Mouse (Mus musculus): ENCODE results near the gene D5Ertd579e. TPM values are rescaled to one million over a fixed set of nuclear protein-coding genes. Genes with fewer than 3 reads are reported as not detected.

D5Ertd579e gene
- polyA plus RNA-seq, 1 experiment from 2014 or later = 18.6 TPM

- no peak overlapping the region for H3K27ac ChIP-seq (replicated peaks)
- no peak overlapping the region for H3K9ac ChIP-seq
- no peaks in the 10 kb centered on the region for H3K36me3 ChIP-seq
- H3K27me3 ChIP-seq = no peaks in the 10 kb centered on the region
- H3K9me3 ChIP-seq (replicated peaks) = no peaks in the 10 kb centered on the region
- H3K4me1 ChIP-seq = peaks cover 25% of the 10 kb centered on the region
- no peak overlapping the region for H3K4me3 ChIP-seq (replicated peaks)
- ATAC-seq (ENCODE audit: insufficient number of reproducible peaks, low FRiP score, low TSS enrichment, low read depth) = no peak
- 72% methylated on average over 4 of the region's 4 CpGs for WGBS
- no peak overlapping the region for H3K4me2 ChIP-seq (replicated peaks)
Measured at GRCm38 (mm10) chr5:36556289-36556688, 139.5 kb downstream of the D5Ertd579e start.

- Histone ChIP-seq H3K36me3 (no peaks in the 10 kb centered on the region), H3K9ac (no peak overlapping the region), H3K9me3 (replicated peaks) (no peaks in the 10 kb centered on the region), H3K27me3 (no peaks in the 10 kb centered on the region), H3K4me2 (replicated peaks) (no peak overlapping the region), H3K27ac (replicated peaks) (peak overlapping the region; percentile 56; the same call in 1 of the 2 replicates), H3K4me3 (replicated peaks) (no peak overlapping the region), H3K4me1 (peaks cover 25% of the 10 kb centered on the region)
- 31% methylated on average over 5 of the region's 5 CpGs for WGBS
- no peak for ATAC-seq (ENCODE audit: insufficient number of reproducible peaks, low FRiP score, low TSS enrichment, low read depth)
Measured at GRCm38 (mm10) chr5:36554496-36554895, 141.3 kb downstream of the D5Ertd579e start.

GRCm38 (mm10) chr5:36553886-36554285 lies 141.9 kb downstream of the D5Ertd579e start:
- Histone ChIP-seq H3K4me3 (replicated peaks) (no peak overlapping the region), H3K9ac (no peak overlapping the region), H3K36me3 (no peaks in the 10 kb centered on the region), H3K9me3 (replicated peaks) (no peaks in the 10 kb centered on the region), H3K27me3 (no peaks in the 10 kb centered on the region), H3K4me1 (peaks cover 25% of the 10 kb centered on the region), H3K27ac (replicated peaks) (0 out of 2 replicates have a peak overlapping the region, but pooled peaks have one; percentile 56), H3K4me2 (replicated peaks) (no peak overlapping the region)
- no peak for ATAC-seq (ENCODE audit: insufficient number of reproducible peaks, low FRiP score, low TSS enrichment, low read depth)
- WGBS = 66% methylated on average over 4 of the region's 4 CpGs

GRCm38 (mm10) chr5:36553056-36553606 lies 142.7 kb downstream of the D5Ertd579e start:
- Histone ChIP-seq H3K9ac (no peak overlapping the region), H3K4me3 (replicated peaks) (no peak overlapping the region), H3K36me3 (no peaks in the 10 kb centered on the region), H3K4me2 (replicated peaks) (no peak overlapping the region), H3K27me3 (no peaks in the 10 kb centered on the region), H3K9me3 (replicated peaks) (no peaks in the 10 kb centered on the region), H3K27ac (replicated peaks) (no peak overlapping the region), H3K4me1 (peaks cover 23% of the 10 kb centered on the region)
- ATAC-seq (ENCODE audit: insufficient number of reproducible peaks, low FRiP score, low TSS enrichment, low read depth) = no peak
- 54% methylated on average over 2 of the region's 2 CpGs for WGBS

- Histone ChIP-seq H3K9me3 (replicated peaks) (no peaks in the 10 kb centered on the region), H3K27me3 (no peaks in the 10 kb centered on the region), H3K9ac (no peak overlapping the region), H3K4me3 (replicated peaks) (no peak overlapping the region), H3K4me1 (peaks cover 15% of the 10 kb centered on the region), H3K36me3 (no peaks in the 10 kb centered on the region), H3K4me2 (replicated peaks) (0 out of 2 replicates have a peak overlapping the region, but pooled peaks have one; percentile 1), H3K27ac (replicated peaks) (no peak overlapping the region)
- ATAC-seq (ENCODE audit: insufficient number of reproducible peaks, low FRiP score, low TSS enrichment, low read depth) = no peak
- WGBS = 84% methylated on average over 4 of the region's 4 CpGs
Measured at GRCm38 (mm10) chr5:36552391-36552790, 143.4 kb downstream of the D5Ertd579e start.

Other genes starting within 250 kb of the D5Ertd579e start
- gene Grpel1, start 231.0 kb downstream of the D5Ertd579e start, polyA plus RNA-seq (2015; fragmentation: Nextera tagmentation; extraction: Ambion mirVana) = 48.9 and 49.2 TPM in 2 replicates
- gene Tada2b, start 211.7 kb downstream of the D5Ertd579e start, polyA plus RNA-seq (2015; fragmentation: Nextera tagmentation; extraction: Ambion mirVana) = 1.8 and 2.3 TPM in 2 replicates
- gene Ccdc96, start 211.4 kb downstream of the D5Ertd579e start, polyA plus RNA-seq (2015; fragmentation: Nextera tagmentation; extraction: Ambion mirVana) = 2.0 and 3.8 TPM in 2 replicates
- 40.3 and 41.3 TPM in 2 replicates for gene Tbc1d14, start 102.7 kb downstream of the D5Ertd579e start, polyA plus RNA-seq (2015; fragmentation: Nextera tagmentation; extraction: Ambion mirVana)
- gene Bloc1s4, start 52.6 kb upstream of the D5Ertd579e start, polyA plus RNA-seq (2015; fragmentation: Nextera tagmentation; extraction: Ambion mirVana) = 31.2 and 34.1 TPM in 2 replicates
- 531 and 564 TPM in 2 replicates for gene Mrfap1, start 100.7 kb upstream of the D5Ertd579e start, polyA plus RNA-seq (2015; fragmentation: Nextera tagmentation; extraction: Ambion mirVana)
- 22.1 and 24.9 TPM in 2 replicates for gene Man2b2, start 134.6 kb upstream of the D5Ertd579e start, polyA plus RNA-seq (2015; fragmentation: Nextera tagmentation; extraction: Ambion mirVana)
- 0.92 and 1.0 TPM in 2 replicates for gene Ppp2r2c, start 172.5 kb upstream of the D5Ertd579e start, polyA plus RNA-seq (2015; fragmentation: Nextera tagmentation; extraction: Ambion mirVana)